Mouse (Mus musculus): Measurements from ENCODE around the gene Hist1h2af.

Gene Hist1h2af

GRCm38 (mm10) chr13:23515281-23515680 lies 18.4 kb upstream of the Hist1h2af start:
- DNase-seq (ENCODE audit: low spot score in 2 of 2): no peak

GRCm38 (mm10) chr13:23515826-23516620 lies 17.7 kb upstream of the Hist1h2af start:
- no peak for DNase-seq (ENCODE audit: low spot score in 2 of 2)

- DNase-seq (ENCODE audit: low spot score in 2 of 2): peak in 1 of 2 experiments; percentile 78
Observed at GRCm38 (mm10) chr13:23516822-23517602, 16.7 kb upstream of the Hist1h2af start.

GRCm38 (mm10) chr13:23517603-23518294 lies 16.0 kb upstream of the Hist1h2af start:
- peak; percentile 62 to 97 for DNase-seq (ENCODE audit: low spot score in 2 of 2)

- DNase-seq (ENCODE audit: low spot score in 2 of 2): no peak
Observed at GRCm38 (mm10) chr13:23518295-23518603, 15.5 kb upstream of the Hist1h2af start.

GRCm38 (mm10) chr13:23518885-23519284 lies 14.8 kb upstream of the Hist1h2af start:
- DNase-seq (ENCODE audit: low spot score in 2 of 2): peak; percentile 52 to 92

- DNase-seq (ENCODE audit: low spot score in 2 of 2): peak in 1 of 2 experiments; percentile 89
Observed at GRCm38 (mm10) chr13:23519416-23519815, 14.3 kb upstream of the Hist1h2af start.

- peak in 1 of 2 experiments; percentile 86 for DNase-seq (ENCODE audit: low spot score in 2 of 2)
Observed at GRCm38 (mm10) chr13:23521703-23522102, 12.0 kb upstream of the Hist1h2af start.

GRCm38 (mm10) chr13:23523976-23524375 lies 9.7 kb upstream of the Hist1h2af start:
- no peak for DNase-seq (ENCODE audit: low spot score in 2 of 2)

GRCm38 (mm10) chr13:23524654-23525053 lies 9.1 kb upstream of the Hist1h2af start:
- peak in 1 of 2 experiments; percentile 63 for DNase-seq (ENCODE audit: low spot score in 2 of 2)

GRCm38 (mm10) chr13:23525901-23526300 lies 7.8 kb upstream of the Hist1h2af start:
- DNase-seq (ENCODE audit: low spot score in 2 of 2): no peak

GRCm38 (mm10) chr13:23526312-23526711 lies 7.4 kb upstream of the Hist1h2af start:
- DNase-seq (ENCODE audit: low spot score in 2 of 2): peak; percentile 78 to 96

- DNase-seq (ENCODE audit: low spot score in 2 of 2): no peak
Observed at GRCm38 (mm10) chr13:23529005-23529404, 4.7 kb upstream of the Hist1h2af start.

GRCm38 (mm10) chr13:23529480-23530165 lies 4.1 kb upstream of the Hist1h2af start:
- no peak for DNase-seq (ENCODE audit: low spot score in 2 of 2)

GRCm38 (mm10) chr13:23530181-23530900 lies 3.4 kb upstream of the Hist1h2af start:
- peak; percentile 59 to 84 for DNase-seq (ENCODE audit: low spot score in 2 of 2)

- peak; percentile 97 to 98 for DNase-seq (ENCODE audit: low spot score in 2 of 2)
Observed at GRCm38 (mm10) chr13:23530901-23531875, 2.5 kb upstream of the Hist1h2af start, which contains the start of gene Hist1h4h. TSS of gene Hist1h4h (plus strand) at chr13:23531050.

GRCm38 (mm10) chr13:23532262-23533075 lies 1.2 kb upstream of the Hist1h2af start:
- no peak for DNase-seq (ENCODE audit: low spot score in 2 of 2)

- peak in 1 of 2 experiments; percentile 45 for DNase-seq (ENCODE audit: low spot score in 2 of 2)
Observed at GRCm38 (mm10) chr13:23534368-23535131, 844 bp downstream of the Hist1h2af start.
